ENCODE assay signal across 8 mouse cellular contexts in the genomic region with DNA sequence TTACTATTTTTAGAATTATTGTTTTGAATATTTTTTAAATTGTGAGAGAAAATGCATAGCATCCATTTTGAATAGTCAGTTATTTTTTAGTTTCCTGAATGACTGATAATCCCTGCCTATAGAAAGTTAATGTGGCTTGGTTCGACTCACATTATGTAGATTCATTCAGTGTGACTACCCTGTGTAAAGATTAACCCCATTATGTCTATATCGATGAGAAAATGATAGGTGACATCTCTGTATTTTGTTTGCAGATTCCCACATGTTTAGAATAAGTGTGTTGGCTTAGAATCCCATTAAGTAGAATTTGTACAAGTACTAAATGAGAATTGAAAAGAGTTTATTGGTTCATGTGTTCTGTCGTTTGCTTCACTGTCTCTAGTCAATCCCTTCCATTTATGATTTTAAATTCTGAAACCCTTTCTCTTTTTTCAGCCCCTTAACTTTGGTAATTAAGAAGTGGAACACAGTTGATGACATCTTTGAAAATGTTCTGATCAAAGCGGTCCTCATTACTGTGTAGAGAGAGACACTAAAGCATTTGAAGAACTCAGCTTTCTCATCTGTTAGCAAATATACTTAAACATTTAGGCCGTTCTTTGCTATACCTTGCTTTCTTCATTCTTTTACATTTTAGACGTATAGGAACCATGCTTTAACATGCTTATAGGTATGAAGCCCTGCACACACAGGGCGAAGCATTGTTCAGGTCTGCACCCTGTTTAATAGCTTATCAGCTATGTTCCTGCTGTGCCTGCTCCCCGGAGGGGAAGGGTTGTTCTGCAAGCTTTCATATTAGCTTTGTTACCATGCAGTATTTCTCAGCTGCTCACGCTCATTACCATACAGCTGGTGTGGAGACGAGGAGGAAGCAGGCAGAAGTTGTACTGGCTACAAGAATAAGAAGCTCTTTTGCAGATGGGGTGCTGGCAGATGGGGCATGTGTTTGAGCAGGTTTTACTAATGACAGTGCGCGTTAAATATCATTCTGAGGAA.
DNase-seq lines count a peak whose midpoint lies in the region; ATAC-seq and TF ChIP-seq lines count a peak whose summit lies in the region.

No protein-coding gene starts in this region.

- H3K27me3 ChIP-seq in G1E (ENCODE audit: insufficient read depth, low read length), result no peaks in the 10 kb centered on the region
- no peaks in the 10 kb centered on the region for H3K27me3 ChIP-seq in hindbrain, embryonic 10.5 days (ENCODE audit: insufficient read depth, poor library complexity, severe bottlenecking)
- no peaks in the 10 kb centered on the region for H3K27me3 ChIP-seq in stomach, postnatal 0 days (ENCODE audit: control insufficient read depth, insufficient read depth, low read length)

- intact Hi-C loops in heart, postnatal 10 days (cut with DNase I), result no loop called here

- peaks cover 8% of the 10 kb centered on the region; the same call in 1 of the 2 replicates for H3K4me1 ChIP-seq in G1E (ENCODE audit: insufficient read depth, low read depth, low read length)
- H3K4me1 ChIP-seq in hindbrain, embryonic 10.5 days (replicated peaks), result peaks cover 22% of the 10 kb centered on the region
- H3K4me1 ChIP-seq in stomach, postnatal 0 days (replicated peaks; ENCODE audit: control insufficient read depth, insufficient read depth), result no peaks in the 10 kb centered on the region

- no peak for TF ChIP-seq CTCF in G1E (IDR thresholded peaks at IDR 0.05; ENCODE audit: low read depth, low read length)
- TF ChIP-seq CTCF in stomach, postnatal 0 days (IDR thresholded peaks at IDR 0.05; ENCODE audit: low read depth), result no peak

- peak overlapping the region; percentile 77 for H3K27ac ChIP-seq in hindbrain, embryonic 10.5 days
- no peak overlapping the region for H3K27ac ChIP-seq in stomach, postnatal 0 days (replicated peaks)

- peak; percentile 64 for ATAC-seq in G1E (ENCODE audit: extremely low read depth, insufficient number of reproducible peaks, low FRiP score, poor library complexity, severe bottlenecking)
- ATAC-seq in megakaryocyte progenitor cell, adult 5-6 weeks (replicated peaks; ENCODE audit: poor library complexity), result peak; percentile 79
- ATAC-seq in stomach, postnatal 0 days (ENCODE audit: low FRiP score, low TSS enrichment), result peak; percentile 84

- WGBS in hindbrain, embryonic 10.5 days, result 57% methylated on average over 12 of the region's 12 CpGs
- 61% methylated on average over 12 of the region's 12 CpGs for WGBS in stomach, postnatal 0 days

- no peaks in the 10 kb centered on the region for H3K9me3 ChIP-seq in G1E (replicated peaks)
- H3K9me3 ChIP-seq in hindbrain, embryonic 10.5 days, result no peaks in the 10 kb centered on the region
- H3K9me3 ChIP-seq in stomach, postnatal 0 days (ENCODE audit: control insufficient read depth, low read length), result no peaks in the 10 kb centered on the region

- H3K36me3 ChIP-seq in G1E (replicated peaks), result peaks cover 17% of the 10 kb centered on the region
- no peaks in the 10 kb centered on the region for H3K36me3 ChIP-seq in hindbrain, embryonic 10.5 days
- no peaks in the 10 kb centered on the region for H3K36me3 ChIP-seq in stomach, postnatal 0 days (ENCODE audit: control insufficient read depth, insufficient read depth, low read length)

- no peak overlapping the region for H3K4me2 ChIP-seq in stomach, postnatal 0 days (replicated peaks; ENCODE audit: low read depth)

- H3K4me3 ChIP-seq in G1E (ENCODE audit: low read depth, low read length), result no peak overlapping the region
- no peak overlapping the region for H3K4me3 ChIP-seq in hindbrain, embryonic 10.5 days
- H3K4me3 ChIP-seq in stomach, postnatal 0 days (ENCODE audit: low read depth, low read length), result no peak overlapping the region

- DNase-seq in G1E (ENCODE audit: low spot score), result no peak
- peak; percentile 77 for DNase-seq in brain, adult 2 months (ENCODE audit: low read depth, low spot score)
- peak; percentile 65 for DNase-seq in hindbrain, embryonic 10.5 days (ENCODE audit: low spot score)
- peak; percentile 43 for DNase-seq in stomach, postnatal 0 days (ENCODE audit: low spot score)
- no peak for DNase-seq in heart, postnatal 10 days
- no peak for DNase-seq in cerebellum, adult 11-12 months
- no peak for DNase-seq in cerebellum, adult 9-11 months

- TF ChIP-seq EP300 in stomach, postnatal 0 days (optimal IDR thresholded peaks at IDR 0.05), result no peak

- no peak overlapping the region for H3K9ac ChIP-seq in stomach, postnatal 0 days (ENCODE audit: low read length)

Comparison
In these comparisons a context has a peak if more than half of its experiments do, and no peak if none do; other contexts are left out.
1. DNase-seq: peak in brain, adult 2 months (single experiment), hindbrain, embryonic 10.5 days (single experiment) and stomach, postnatal 0 days (single experiment); none in G1E (single experiment), heart, postnatal 10 days (0 of 2), cerebellum, adult 11-12 months (single experiment) and cerebellum, adult 9-11 months (single experiment).
2. Peak in every context shown above with its lines, with median percentiles within 50 percentile points of each other: ATAC-seq.